Mouse (Mus musculus) heart, embryonic 14.5 days (tissue): ENCODE results near the gene Gpr146. TPM values are rescaled to one million over a fixed set of nuclear protein-coding genes. Genes with fewer than 3 reads are reported as not detected.
A peak's percentile ranks its signal among the peaks of the same experiment; 100 is the strongest.

Source experiments
- ATAC-seq: fragments of 200-750 bp; cut with Nextera tagmentation; 2 replicates; pipeline ENCODE4 v1.8.0; 2017; ENCODE audit warnings: low read depth, moderate TSS enrichment; ENCODE audit not compliant: insufficient number of reproducible peaks, insufficient read depth, low FRiP score
- H3K27ac ChIP-seq, 2 experiments: fragments of 200-500 bp in 1 of 2; fragments of 300-500 bp in 1 of 2; sonication (generic) in 1 of 2; replicated peaks in 1 of 2; 2 replicates each; pipeline ENCODE4 v1.5.1; 2012 to 2014; ENCODE audit warnings: low read depth in 2 of 2, low read length in 2 of 2, control low read depth in 1 of 2, mild to moderate bottlenecking in 1 of 2, mixed read lengths in 1 of 2; ENCODE audit not compliant: control insufficient read depth in 1 of 2, insufficient read depth in 1 of 2
- H3K27me3 ChIP-seq: fragments of 300-500 bp; sonication (generic); 2 replicates; pipeline ENCODE4 v1.6.1; 2014; ENCODE audit warnings: mild to moderate bottlenecking, low read length, control low read depth; ENCODE audit not compliant: control insufficient read depth, insufficient read depth
- H3K36me3 ChIP-seq: fragments of 300-500 bp; sonication (generic); 2 replicates; pipeline ENCODE4 v1.6.1; 2014; ENCODE audit warnings: mild to moderate bottlenecking, control low read depth, low read length, mixed read lengths; ENCODE audit not compliant: control insufficient read depth, insufficient read depth
- H3K4me1 ChIP-seq, 2 experiments: fragments of 200-500 bp in 1 of 2; fragments of 300-500 bp in 1 of 2; sonication (generic) in 1 of 2; 2 replicates each; pipeline ENCODE4 v1.6.1; 2012 to 2014; ENCODE audit warnings: low read length in 2 of 2, control low read depth in 1 of 2, mixed read lengths in 1 of 2; ENCODE audit not compliant: control insufficient read depth in 2 of 2, insufficient read depth in 2 of 2
- H3K4me2 ChIP-seq: fragments of 300-500 bp; sonication (generic); 2 replicates; pipeline ENCODE4 v1.6.1; 2014; ENCODE audit warnings: mild to moderate bottlenecking, low read length
- H3K4me3 ChIP-seq, 2 experiments: fragments of 200-500 bp in 1 of 2; fragments of 300-500 bp in 1 of 2; sonication (generic) in 1 of 2; 2 replicates each; pipeline ENCODE4 v1.5.1; 2012 to 2014; ENCODE audit warnings: low read length in 2 of 2, mild to moderate bottlenecking in 2 of 2, control low read depth in 1 of 2, low read depth in 1 of 2, moderate library complexity in 1 of 2; ENCODE audit not compliant: control insufficient read depth in 1 of 2, insufficient read depth in 1 of 2
- H3K9ac ChIP-seq: fragments of 300-500 bp; sonication (generic); 2 replicates; pipeline ENCODE4 v1.6.1; 2014; ENCODE audit warnings: mild to moderate bottlenecking, low read length
- H3K9me3 ChIP-seq: fragments of 300-500 bp; sonication (generic); 2 replicates; pipeline ENCODE4 v1.6.1; 2016; ENCODE audit warnings: low read length, control low read depth; ENCODE audit not compliant: control insufficient read depth
- WGBS: fragments of 180-500 bp; shearing (Covaris S2); extraction: QIAGEN DNeasy Blood & Tissue Kit; methylation state at CpG from one replicate; pipeline ENCODE4 v1.1.7; 2014; 5-methylcytosine and 5-hydroxymethylcytosine counted together
- polyA plus RNA-seq: library from polyadenylated mRNA; unstranded; fragments of >200 nt; fragmentation: Nextera tagmentation; extraction: Ambion mirVana; gene quantifications from 2 replicates; pipeline ENCODE4 v1.2.1, GENCODE M21; 2014

The Gpr146 gene
- polyA plus RNA-seq, 1 experiment from 2014 or later = 9.5 TPM

- WGBS = 66% methylated on average over 7 of the region's 7 CpGs
- no peak for ATAC-seq
- Histone ChIP-seq H3K36me3 (no peaks in the 10 kb centered on the region), H3K4me1 (peaks cover 58 to 66% of the 10 kb centered on the region in 2 experiments), H3K4me3 (0 out of 4 replicates have a peak overlapping the region, but pooled peaks of 1 of the 2 experiments have one; percentile 2), H3K9ac (peak overlapping the region; percentile 42; the same call in 1 of the 2 replicates), H3K4me2 (peak overlapping the region; percentile 86), H3K27me3 (no peaks in the 10 kb centered on the region), H3K9me3 (no peaks in the 10 kb centered on the region), H3K27ac (peak overlapping the region; percentile 93 to 95)
Observed at GRCm38 (mm10) chr5:139378271-139378556, 717 bp downstream of the Gpr146 start.

- peaks cover 62 to 73% of the 10 kb centered on the region in 2 experiments for H3K4me1 ChIP-seq
- H3K27ac ChIP-seq = peak overlapping the region; percentile 93 to 95
- H3K4me3 ChIP-seq = no peak overlapping the region
- ATAC-seq = peak; percentile 24
- H3K27me3 ChIP-seq = no peaks in the 10 kb centered on the region
- H3K9me3 ChIP-seq = no peaks in the 10 kb centered on the region
- H3K36me3 ChIP-seq = no peaks in the 10 kb centered on the region
- H3K9ac ChIP-seq = peak overlapping the region; percentile 89
- 15% methylated on average over 21 of the region's 21 CpGs for whole genome bisulfite sequencing
- H3K4me2 ChIP-seq = peak overlapping the region; percentile 86
Observed at GRCm38 (mm10) chr5:139378986-139379629, 1.6 kb downstream of the Gpr146 start.

GRCm38 (mm10) chr5:139379771-139380384 is 2.4 kb downstream of the Gpr146 start:
- H3K4me1 ChIP-seq = peaks cover 69 to 81% of the 10 kb centered on the region in 2 experiments
- no peaks in the 10 kb centered on the region for H3K27me3 ChIP-seq
- H3K4me2 ChIP-seq = peak overlapping the region; percentile 86
- H3K27ac ChIP-seq = peak overlapping the region; percentile 93 to 95
- H3K9ac ChIP-seq = peak overlapping the region; percentile 89
- H3K36me3 ChIP-seq = no peaks in the 10 kb centered on the region
- H3K9me3 ChIP-seq = no peaks in the 10 kb centered on the region
- H3K4me3 ChIP-seq = peak overlapping the region; percentile 69 to 80
- WGBS = 19% methylated on average over 8 of the region's 8 CpGs
- no peak for ATAC-seq

- peaks cover 71 to 88% of the 10 kb centered on the region in 2 experiments for H3K4me1 ChIP-seq
- ATAC-seq = peak; percentile 78
- no peaks in the 10 kb centered on the region for H3K36me3 ChIP-seq
- H3K9me3 ChIP-seq = no peaks in the 10 kb centered on the region
- peak overlapping the region; percentile 93 to 95 for H3K27ac ChIP-seq
- H3K27me3 ChIP-seq = no peaks in the 10 kb centered on the region
- H3K4me3 ChIP-seq = peak overlapping the region; percentile 69 to 80
- peak overlapping the region; percentile 89 for H3K9ac ChIP-seq
- H3K4me2 ChIP-seq = peak overlapping the region; percentile 86
- WGBS = under 1% methylated on average over 50 of the region's 73 CpGs
Observed at GRCm38 (mm10) chr5:139380385-139381248, 3.1 kb downstream of the Gpr146 start.

- Histone ChIP-seq H3K27ac (peak overlapping the region; percentile 92 to 93), H3K4me1 (peaks cover 64 to 82% of the 10 kb centered on the region in 2 experiments), H3K4me3 (peak overlapping the region in 1 of 2 experiments; percentile 80; a peak in 2 of 4 replicates), H3K4me2 (peak overlapping the region; percentile 86), H3K36me3 (no peaks in the 10 kb centered on the region), H3K9me3 (no peaks in the 10 kb centered on the region), H3K9ac (peak overlapping the region; percentile 61), H3K27me3 (no peaks in the 10 kb centered on the region)
- ATAC-seq = no peak
- 50% methylated on average over 17 of the region's 18 CpGs for WGBS
Observed at GRCm38 (mm10) chr5:139381586-139382513, 4.4 kb downstream of the Gpr146 start.

- 4% methylated on average over 8 of the region's 8 CpGs for WGBS
- Histone ChIP-seq H3K36me3 (no peaks in the 10 kb centered on the region), H3K4me2 (peak overlapping the region; percentile 86), H3K27ac (peak overlapping the region; percentile 92 to 93), H3K4me1 (peaks cover 59 to 80% of the 10 kb centered on the region in 2 experiments), H3K9ac (peak overlapping the region; percentile 61), H3K9me3 (no peaks in the 10 kb centered on the region), H3K4me3 (no peak overlapping the region), H3K27me3 (no peaks in the 10 kb centered on the region)
- ATAC-seq = peak; percentile 38
Observed at GRCm38 (mm10) chr5:139382760-139383159, 5.3 kb downstream of the Gpr146 start.
